Mouse (Mus musculus): Measurements from ENCODE around the gene Otud7a. TPM values are rescaled to one million over a fixed set of nuclear protein-coding genes. Genes with fewer than 3 reads are reported as not detected.

Gene Otud7a
- polyA plus RNA-seq, 1 experiment from 2014 or later, result 0.35 TPM

DNA sequence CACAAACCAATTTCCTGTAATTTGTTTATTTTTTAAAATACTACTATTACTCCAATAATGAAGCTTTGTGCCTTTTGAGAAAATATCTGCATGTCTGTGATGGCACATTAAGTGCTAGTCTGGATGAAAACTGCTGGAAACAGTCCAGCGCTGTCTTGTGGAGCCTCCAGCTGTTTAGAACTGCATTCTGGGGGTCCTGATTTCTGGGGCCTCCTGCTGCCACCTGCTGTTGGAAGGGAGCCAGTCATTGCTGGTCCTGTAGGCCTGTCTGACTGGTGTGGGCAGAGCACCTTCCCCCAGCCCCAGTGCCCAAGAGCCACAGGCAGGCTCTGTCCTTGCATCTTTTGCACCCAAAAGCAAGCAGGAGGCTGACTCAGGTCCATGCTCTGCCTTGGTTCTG lies 65.3 kb downstream of the Otud7a start:
- Histone ChIP-seq H3K9ac (no peak overlapping the region), H3K36me3 (no peaks in the 10 kb centered on the region), H3K4me1 (replicated peaks) (no peaks in the 10 kb centered on the region), H3K4me2 (replicated peaks) (no peak overlapping the region), H3K27ac (no peak overlapping the region), H3K4me3 (replicated peaks) (no peak overlapping the region), H3K27me3 (replicated peaks) (no peaks in the 10 kb centered on the region), H3K9me3 (no peaks in the 10 kb centered on the region)
- WGBS, result 60% methylated on average over 1 of the region's 1 CpGs
- ATAC-seq, result no peak

DNA sequence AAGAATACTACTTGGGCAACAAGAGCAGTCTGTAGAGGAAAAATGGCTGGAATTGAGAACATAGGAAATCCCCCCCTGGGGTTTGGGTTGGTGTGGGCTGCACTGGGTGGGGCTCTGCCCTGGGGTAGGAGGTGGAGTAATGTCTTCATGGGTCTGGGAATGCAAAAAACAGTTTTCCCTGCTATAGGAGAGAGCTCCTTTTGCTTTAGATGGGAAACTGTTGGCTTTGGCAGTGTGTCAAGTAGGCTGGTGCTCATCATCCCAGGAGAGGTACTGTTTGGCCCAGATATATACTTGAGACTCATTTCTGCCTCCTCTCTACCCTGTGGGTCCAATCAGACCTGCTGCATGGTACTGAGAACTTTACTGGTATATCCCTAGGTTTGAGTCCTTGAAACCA lies 66.9 kb downstream of the Otud7a start:
- Histone ChIP-seq H3K4me3 (replicated peaks) (no peak overlapping the region), H3K9me3 (no peaks in the 10 kb centered on the region), H3K27me3 (replicated peaks) (no peaks in the 10 kb centered on the region), H3K4me2 (replicated peaks) (no peak overlapping the region), H3K27ac (no peak overlapping the region), H3K36me3 (no peaks in the 10 kb centered on the region), H3K9ac (no peak overlapping the region), H3K4me1 (replicated peaks) (no peaks in the 10 kb centered on the region)
- ATAC-seq, result no peak

DNA sequence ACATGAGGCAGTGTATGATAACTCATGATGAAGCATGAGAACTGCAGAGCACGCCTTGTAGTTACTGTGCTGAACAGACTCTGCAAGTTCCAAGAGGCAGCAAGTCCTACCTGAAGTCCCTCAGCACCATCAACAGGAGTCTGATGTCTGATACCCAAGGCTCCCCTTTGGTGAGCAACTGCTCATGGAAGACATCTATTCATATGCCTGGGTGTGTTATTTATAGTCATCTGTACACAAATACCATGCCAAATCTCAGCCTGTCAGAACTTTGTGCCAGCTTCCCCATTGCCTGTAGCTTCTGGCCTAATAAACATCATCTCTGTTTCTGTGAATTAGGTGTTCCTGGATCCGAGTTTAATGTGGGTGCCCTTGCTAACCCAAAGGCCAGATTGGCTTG lies 68.0 kb downstream of the Otud7a start:
- H3K9me3 ChIP-seq, result no peaks in the 10 kb centered on the region
- ATAC-seq, result no peak
- no peak overlapping the region for H3K4me2 ChIP-seq (replicated peaks)
- H3K4me3 ChIP-seq (replicated peaks), result no peak overlapping the region
- no peaks in the 10 kb centered on the region for H3K4me1 ChIP-seq (replicated peaks)
- no peak overlapping the region for H3K9ac ChIP-seq
- no peak overlapping the region for H3K27ac ChIP-seq
- H3K36me3 ChIP-seq, result no peaks in the 10 kb centered on the region
- H3K27me3 ChIP-seq (replicated peaks), result no peaks in the 10 kb centered on the region
- 65% methylated on average over 2 of the region's 2 CpGs for WGBS

DNA sequence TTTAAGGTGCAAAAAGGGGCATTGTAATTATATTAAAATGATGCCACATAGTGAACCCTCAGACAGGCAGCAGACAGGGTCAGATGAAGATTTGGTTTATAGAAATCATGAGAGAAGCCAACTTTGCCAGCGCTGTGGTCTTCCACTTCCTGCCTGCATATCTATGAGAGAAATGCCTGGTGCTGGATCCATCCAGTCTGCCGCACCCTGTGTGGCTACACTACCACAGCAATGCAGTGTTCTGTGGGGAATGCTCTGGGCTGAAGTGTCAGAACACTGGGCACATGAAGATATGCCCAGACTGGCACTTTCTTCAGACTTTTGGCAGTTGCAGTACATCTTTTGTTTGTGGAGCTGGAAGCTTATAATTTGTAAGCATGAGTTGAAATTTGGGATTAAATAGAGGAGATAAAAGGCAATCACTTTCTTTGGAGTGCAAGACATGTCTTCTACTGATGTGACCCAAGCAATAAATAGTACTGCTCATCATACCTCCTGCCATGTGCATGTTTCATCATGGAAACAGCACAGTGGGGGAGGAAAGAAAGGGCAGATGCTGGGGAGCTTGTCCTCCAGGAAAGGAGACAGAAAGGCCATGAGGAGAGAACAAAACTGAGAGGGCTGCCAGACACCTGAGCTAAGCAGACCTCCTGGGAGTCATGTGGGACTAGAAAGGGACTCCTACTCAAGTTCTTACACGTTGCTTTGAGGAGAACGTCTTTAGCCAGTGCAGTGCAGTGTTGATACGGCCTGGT lies 71.8 kb downstream of the Otud7a start:
- H3K36me3 ChIP-seq, result no peaks in the 10 kb centered on the region
- no peaks in the 10 kb centered on the region for H3K4me1 ChIP-seq (replicated peaks)
- no peak overlapping the region for H3K27ac ChIP-seq
- H3K9me3 ChIP-seq, result no peaks in the 10 kb centered on the region
- H3K27me3 ChIP-seq (replicated peaks), result no peaks in the 10 kb centered on the region
- H3K9ac ChIP-seq, result no peak overlapping the region
- no peak overlapping the region for H3K4me3 ChIP-seq (replicated peaks)
- H3K4me2 ChIP-seq (replicated peaks), result no peak overlapping the region
- no peak for ATAC-seq
- 86% methylated on average over 5 of the region's 5 CpGs for WGBS

DNA sequence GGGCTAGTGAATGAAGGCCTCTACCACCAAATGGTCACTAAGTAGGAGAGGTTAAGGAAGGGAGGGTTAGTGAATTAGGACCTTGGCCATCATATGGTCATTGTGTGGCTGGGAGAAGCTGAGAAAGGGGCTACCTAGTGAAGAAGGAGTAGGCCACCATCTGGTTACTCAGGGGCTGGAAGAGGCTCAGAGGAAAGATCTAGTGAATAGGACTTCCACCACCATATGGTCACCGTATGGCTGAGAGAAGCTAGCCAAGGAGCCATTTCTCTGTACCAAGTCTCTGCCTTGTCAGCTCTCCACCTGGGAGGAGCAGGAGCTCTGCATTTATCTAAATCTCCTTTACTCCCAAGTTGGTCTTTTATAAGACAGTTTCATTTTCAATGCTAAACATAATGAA lies 75.7 kb downstream of the Otud7a start:
- H3K4me2 ChIP-seq (replicated peaks), result no peak overlapping the region
- H3K4me1 ChIP-seq (replicated peaks), result no peaks in the 10 kb centered on the region
- no peaks in the 10 kb centered on the region for H3K27me3 ChIP-seq (replicated peaks)
- no peak overlapping the region for H3K27ac ChIP-seq
- no peak overlapping the region for H3K4me3 ChIP-seq (replicated peaks)
- no peak for ATAC-seq
- no peak overlapping the region for H3K9ac ChIP-seq
- WGBS, result 66% methylated on average over 1 of the region's 1 CpGs
- no peaks in the 10 kb centered on the region for H3K9me3 ChIP-seq
- H3K36me3 ChIP-seq, result no peaks in the 10 kb centered on the region

DNA sequence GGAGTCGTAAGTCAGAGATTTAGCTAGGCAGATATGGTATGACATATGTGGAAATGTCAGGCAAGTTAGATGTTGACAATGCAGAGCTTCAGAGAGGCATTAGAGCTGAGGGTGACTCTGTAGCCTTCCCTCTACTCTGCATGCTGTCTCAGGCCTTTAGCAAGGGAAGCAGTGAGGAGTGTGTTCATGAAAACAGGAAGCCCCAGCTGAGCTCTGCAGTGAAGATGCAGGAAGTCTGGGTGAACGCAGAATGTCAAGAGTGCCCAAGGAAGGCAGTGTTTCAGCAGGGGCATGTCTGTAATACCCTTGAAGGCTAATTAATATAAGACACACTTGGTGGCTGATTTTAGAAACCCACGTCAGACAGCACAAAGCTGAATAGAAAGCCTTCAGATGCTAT lies 77.9 kb downstream of the Otud7a start:
- 70% methylated on average over 3 of the region's 3 CpGs for WGBS
- H3K9me3 ChIP-seq, result no peaks in the 10 kb centered on the region

DNA sequence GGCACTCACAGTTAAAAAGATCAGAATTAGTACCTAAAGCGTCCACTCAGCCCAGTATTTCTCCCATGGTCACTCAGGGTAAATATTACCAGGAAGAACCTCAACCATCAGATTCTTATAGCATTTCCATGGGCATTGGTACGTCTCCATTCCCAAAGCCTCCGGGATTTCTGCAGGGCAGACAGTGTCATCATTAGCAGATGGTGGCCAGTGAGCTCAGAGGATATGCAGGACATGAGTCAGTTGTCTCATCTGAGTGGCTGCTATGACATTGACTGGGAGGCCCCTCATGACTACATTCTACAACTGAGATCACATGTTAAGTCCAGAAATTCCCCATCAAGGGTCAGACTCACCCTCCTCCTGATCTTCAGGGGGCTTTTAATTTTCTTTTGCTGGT lies 78.5 kb downstream of the Otud7a start:
- Histone ChIP-seq H3K36me3 (no peaks in the 10 kb centered on the region), H3K27ac (no peak overlapping the region), H3K4me2 (replicated peaks) (no peak overlapping the region), H3K9me3 (no peaks in the 10 kb centered on the region), H3K4me1 (replicated peaks) (no peaks in the 10 kb centered on the region), H3K9ac (no peak overlapping the region), H3K27me3 (replicated peaks) (no peaks in the 10 kb centered on the region), H3K4me3 (replicated peaks) (no peak overlapping the region)
- 89% methylated on average over 3 of the region's 3 CpGs for WGBS
- ATAC-seq, result no peak

More for the DNA sequence above, 77.9 kb downstream of the Otud7a start:
- H3K27ac ChIP-seq, result no peak overlapping the region
- no peak overlapping the region for H3K9ac ChIP-seq
- H3K36me3 ChIP-seq, result no peaks in the 10 kb centered on the region
- H3K4me1 ChIP-seq (replicated peaks), result no peaks in the 10 kb centered on the region
- no peak for ATAC-seq
- H3K4me3 ChIP-seq (replicated peaks), result no peak overlapping the region
- H3K27me3 ChIP-seq (replicated peaks), result no peaks in the 10 kb centered on the region
- H3K4me2 ChIP-seq (replicated peaks), result no peak overlapping the region

DNA sequence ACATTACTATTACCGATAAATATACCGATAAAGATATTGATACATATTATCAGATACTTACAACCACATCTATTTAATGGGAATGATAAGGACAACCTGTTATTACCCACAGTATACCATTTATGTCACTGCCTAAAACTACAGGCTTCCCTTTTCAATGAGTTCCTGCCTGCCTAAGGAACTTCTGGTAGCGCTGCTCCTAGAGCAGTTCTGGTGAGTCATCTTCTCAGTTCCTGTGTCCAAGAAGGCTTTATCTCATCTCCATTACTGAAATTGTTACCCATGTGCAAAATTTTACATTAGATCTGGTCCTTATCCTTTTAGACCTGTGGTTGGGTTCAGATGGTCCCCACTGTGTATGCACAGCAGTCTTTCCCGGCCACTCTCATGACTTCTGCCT lies 95.7 kb downstream of the Otud7a start:
- no peak overlapping the region for H3K27ac ChIP-seq
- H3K36me3 ChIP-seq, result no peaks in the 10 kb centered on the region
- no peak for ATAC-seq
- H3K9ac ChIP-seq, result no peak overlapping the region
- H3K4me2 ChIP-seq (replicated peaks), result no peak overlapping the region
- H3K9me3 ChIP-seq, result no peaks in the 10 kb centered on the region
- 91% methylated on average over 4 of the region's 4 CpGs for WGBS
- no peak overlapping the region for H3K4me3 ChIP-seq (replicated peaks)
- H3K4me1 ChIP-seq (replicated peaks), result no peaks in the 10 kb centered on the region
- H3K27me3 ChIP-seq (replicated peaks), result no peaks in the 10 kb centered on the region

DNA sequence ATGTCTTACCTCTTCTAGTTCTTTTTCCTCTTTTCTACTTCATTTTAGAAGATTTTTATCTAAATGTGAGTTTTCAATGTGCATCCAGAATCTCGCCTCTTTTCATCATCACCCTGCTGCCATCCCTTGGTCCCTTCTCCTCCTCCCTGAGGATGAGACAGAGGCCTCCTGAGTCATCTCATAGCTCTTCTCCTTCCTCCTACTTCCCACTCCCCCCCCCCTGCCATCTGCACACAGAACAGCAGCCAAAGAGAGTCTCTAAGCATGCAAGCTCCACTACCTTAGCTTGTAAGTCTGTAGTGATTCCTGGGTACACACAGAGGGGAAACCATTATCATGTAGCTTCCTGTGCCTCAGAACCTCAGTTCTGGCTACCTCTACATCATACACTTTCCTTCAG lies 109.9 kb downstream of the Otud7a start:
- no peaks in the 10 kb centered on the region for H3K4me1 ChIP-seq (replicated peaks)

DNA sequence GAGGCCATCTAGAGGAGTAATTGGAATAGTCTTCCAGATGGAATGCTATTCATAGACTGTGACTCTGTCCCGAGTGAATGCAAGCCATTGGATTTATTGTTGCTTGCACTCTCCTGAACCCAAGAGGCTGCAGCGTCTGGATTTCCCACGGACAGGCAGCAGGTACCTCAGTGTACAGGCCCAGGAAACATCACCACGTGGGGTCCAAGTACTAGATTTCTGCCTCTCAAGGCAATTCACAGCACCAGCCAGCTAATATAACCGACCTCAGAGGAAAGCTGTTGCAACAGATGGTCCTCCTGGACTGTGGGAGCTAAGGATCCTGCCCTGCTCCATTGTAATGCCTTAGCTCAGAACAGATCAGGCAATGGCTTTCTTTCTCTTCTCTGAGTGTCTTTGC lies 111.8 kb downstream of the Otud7a start:
- no peaks in the 10 kb centered on the region for H3K4me1 ChIP-seq (replicated peaks)
- H3K4me3 ChIP-seq (replicated peaks), result no peak overlapping the region
- 64% methylated on average over 5 of the region's 5 CpGs for WGBS
- H3K9me3 ChIP-seq, result no peaks in the 10 kb centered on the region
- H3K9ac ChIP-seq, result no peak overlapping the region
- no peak overlapping the region for H3K4me2 ChIP-seq (replicated peaks)
- no peak for ATAC-seq
- no peaks in the 10 kb centered on the region for H3K27me3 ChIP-seq (replicated peaks)
- H3K27ac ChIP-seq, result no peak overlapping the region
- H3K36me3 ChIP-seq, result no peaks in the 10 kb centered on the region

More for the DNA sequence above, 109.9 kb downstream of the Otud7a start:
- H3K4me2 ChIP-seq (replicated peaks), result no peak overlapping the region
- no peaks in the 10 kb centered on the region for H3K27me3 ChIP-seq (replicated peaks)
- no peak overlapping the region for H3K9ac ChIP-seq
- H3K9me3 ChIP-seq, result no peaks in the 10 kb centered on the region
- no peaks in the 10 kb centered on the region for H3K36me3 ChIP-seq
- no peak overlapping the region for H3K27ac ChIP-seq
- ATAC-seq, result no peak
- 86% methylated on average over 1 of the region's 1 CpGs for WGBS
- H3K4me3 ChIP-seq (replicated peaks), result no peak overlapping the region

DNA sequence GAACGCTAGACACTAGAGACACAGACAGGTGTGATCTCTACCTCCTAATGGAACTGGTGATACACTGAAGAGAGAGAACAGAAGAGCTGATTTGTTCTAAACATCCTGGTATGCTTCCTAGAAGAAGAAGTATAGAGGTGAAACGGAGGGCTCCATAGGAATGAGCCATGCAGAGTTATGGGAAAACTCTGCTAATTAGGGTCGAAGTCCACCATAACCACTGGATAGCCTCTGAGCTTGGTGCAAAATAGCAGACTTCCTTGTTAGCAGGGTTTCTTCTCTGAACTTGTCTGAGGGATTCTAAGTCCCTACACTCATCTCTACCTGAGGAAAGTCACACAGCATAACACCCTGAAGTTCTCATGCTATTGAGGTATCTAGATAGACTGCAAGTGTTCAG lies 114.4 kb downstream of the Otud7a start:
- Histone ChIP-seq H3K27me3 (replicated peaks) (no peaks in the 10 kb centered on the region), H3K9me3 (no peaks in the 10 kb centered on the region), H3K27ac (no peak overlapping the region), H3K4me3 (replicated peaks) (no peak overlapping the region), H3K4me2 (replicated peaks) (no peak overlapping the region), H3K4me1 (replicated peaks) (no peaks in the 10 kb centered on the region), H3K36me3 (no peaks in the 10 kb centered on the region), H3K9ac (no peak overlapping the region)
- 60% methylated on average over 3 of the region's 3 CpGs for WGBS
- ATAC-seq, result peak; percentile 89

DNA sequence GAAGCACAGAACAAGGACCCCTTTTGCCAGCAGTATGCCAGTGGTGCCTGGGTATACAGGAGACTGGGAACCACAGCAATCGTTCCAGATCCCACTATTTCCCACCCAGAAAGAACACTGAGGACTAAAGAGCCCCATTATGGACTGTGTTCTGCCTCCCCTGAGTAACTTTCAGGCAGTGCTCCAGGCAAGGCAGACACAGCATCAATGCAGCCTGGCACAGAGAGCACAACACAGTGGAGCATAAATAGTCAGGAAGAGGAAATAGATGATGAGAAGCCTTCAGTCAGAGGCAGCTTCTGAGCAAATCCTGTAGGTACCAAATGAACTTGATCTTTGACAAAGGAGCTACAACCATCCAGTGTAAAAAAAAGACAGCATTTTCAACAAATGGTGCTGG lies 115.1 kb downstream of the Otud7a start:
- H3K27me3 ChIP-seq (replicated peaks), result no peaks in the 10 kb centered on the region
- WGBS, result 68% methylated on average over 1 of the region's 1 CpGs
- no peak overlapping the region for H3K4me2 ChIP-seq (replicated peaks)
- no peaks in the 10 kb centered on the region for H3K36me3 ChIP-seq
- ATAC-seq, result no peak
- no peak overlapping the region for H3K4me3 ChIP-seq (replicated peaks)
- no peak overlapping the region for H3K27ac ChIP-seq
- H3K4me1 ChIP-seq (replicated peaks), result no peaks in the 10 kb centered on the region
- H3K9me3 ChIP-seq, result no peaks in the 10 kb centered on the region
- H3K9ac ChIP-seq, result no peak overlapping the region

DNA sequence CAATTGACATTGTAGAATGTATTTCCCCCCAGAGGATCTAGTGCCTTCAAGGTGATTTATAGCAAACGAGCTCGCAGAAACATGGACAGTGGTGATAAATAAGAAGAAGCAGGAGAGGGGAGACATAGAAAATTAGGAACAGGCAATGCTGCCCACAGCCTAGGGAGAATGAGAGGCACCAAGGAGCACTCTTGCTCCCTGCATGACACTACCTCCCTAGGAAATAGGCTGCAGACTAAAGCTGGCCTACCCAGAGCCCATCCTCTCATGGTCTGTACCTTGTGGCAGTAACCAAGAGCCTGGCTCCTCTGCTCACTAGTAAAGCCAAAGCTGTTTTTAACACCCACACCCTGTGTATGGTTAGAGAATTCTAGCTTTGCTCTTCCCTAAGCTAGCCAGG lies 138.8 kb downstream of the Otud7a start:
- no peak overlapping the region for H3K9ac ChIP-seq
- no peak for ATAC-seq
- H3K9me3 ChIP-seq, result no peaks in the 10 kb centered on the region
- WGBS, result 76% methylated on average over 2 of the region's 2 CpGs
- H3K4me2 ChIP-seq (replicated peaks), result no peak overlapping the region
- H3K36me3 ChIP-seq, result no peaks in the 10 kb centered on the region
- no peaks in the 10 kb centered on the region for H3K4me1 ChIP-seq (replicated peaks)
- no peaks in the 10 kb centered on the region for H3K27me3 ChIP-seq (replicated peaks)
- no peak overlapping the region for H3K4me3 ChIP-seq (replicated peaks)
- no peak overlapping the region for H3K27ac ChIP-seq
